Mouse (Mus musculus) G1E (cell line): ENCODE results near the gene Hk2.

Experiments used
- CTCF ChIP-seq: IDR thresholded peaks from 2 replicates; pipeline ENCODE4 v1.5.1; 2012; ENCODE audit warnings: low read depth, low read length, inconsistent platforms, mixed read lengths
- GATA1 ChIP-seq: IDR thresholded peaks from 2 replicates; pipeline ENCODE4 v1.6.1; 2012; ENCODE audit warnings: borderline replicate concordance, low read length, inconsistent platforms, mixed read lengths
- POLR2AphosphoS5 ChIP-seq: IDR thresholded peaks from 2 replicates; pipeline ENCODE4 v1.6.1; 2012; ENCODE audit warnings: low read depth, low read length, inconsistent platforms; ENCODE audit not compliant: insufficient replicate concordance

DNA sequence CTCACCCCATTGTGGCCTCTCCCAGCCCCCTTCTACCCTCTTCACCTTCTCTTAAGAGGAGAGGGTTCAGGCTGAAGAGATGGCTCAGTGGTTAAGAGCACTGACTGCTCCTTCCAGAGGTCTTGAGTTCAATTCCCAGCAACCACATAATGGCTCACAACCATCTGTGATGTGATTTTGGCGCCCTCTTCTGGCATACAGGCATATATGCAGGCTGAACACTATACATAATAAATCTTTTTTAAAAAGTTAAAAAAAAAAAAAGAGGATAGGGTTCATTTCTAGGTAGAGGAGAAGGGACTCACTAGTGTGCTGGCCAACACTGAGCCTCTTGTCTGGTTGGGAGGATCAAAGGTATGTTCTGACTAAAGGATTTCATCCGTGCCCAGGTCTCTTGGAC is 24.2 kb downstream of the Hk2 start:
- TF ChIP-seq CTCF = no peak
- TF ChIP-seq POLR2AphosphoS5 = no peak
- no peak for TF ChIP-seq GATA1
